Mouse (Mus musculus) lung, embryonic 14.5 days (tissue): ENCODE measurements around the gene Eps8l3. TPM values are rescaled to one million over a fixed set of nuclear protein-coding genes. Genes with fewer than 3 reads are reported as not detected.

Source experiments
- ATAC-seq: fragments of 200-750 bp; cut with Nextera tagmentation; 2 replicates; pipeline ENCODE4 v1.8.0; 2017; ENCODE audit warnings: mild to moderate bottlenecking, moderate TSS enrichment, moderate library complexity; ENCODE audit not compliant: insufficient read depth
- DNase-seq: peaks from one replicate; pipeline ENCODE4 v3.0.0-alpha.2; 2015
- H3K27ac ChIP-seq: fragments of 300-500 bp; sonication (generic); 2 replicates; pipeline ENCODE4 v1.5.1; 2014; ENCODE audit warnings: low read depth, mild to moderate bottlenecking, moderate library complexity
- H3K27me3 ChIP-seq: fragments of 300-500 bp; sonication (generic); 2 replicates; pipeline ENCODE4 v1.6.1; 2014; ENCODE audit warnings: low read length, control low read depth; ENCODE audit not compliant: insufficient read depth
- H3K36me3 ChIP-seq: fragments of 300-500 bp; sonication (generic); 2 replicates; pipeline ENCODE4 v1.6.1; 2014; ENCODE audit warnings: control low read depth; ENCODE audit not compliant: insufficient read depth
- H3K4me1 ChIP-seq: fragments of 300-500 bp; sonication (generic); 2 replicates; pipeline ENCODE4 v1.6.1; 2014; ENCODE audit warnings: antibody characterized with exemption, control low read depth; ENCODE audit not compliant: insufficient read depth
- H3K4me2 ChIP-seq: fragments of 300-500 bp; sonication (generic); 2 replicates; pipeline ENCODE4 v1.6.1; 2014; ENCODE audit warnings: mild to moderate bottlenecking
- H3K4me3 ChIP-seq: fragments of 300-500 bp; sonication (generic); 2 replicates; pipeline ENCODE4 v1.5.1; 2014; ENCODE audit warnings: low read depth, low read length
- H3K9ac ChIP-seq: fragments of 300-500 bp; sonication (generic); 2 replicates; pipeline ENCODE4 v1.6.1; 2014
- H3K9me3 ChIP-seq: fragments of 300-500 bp; sonication (generic); 2 replicates; pipeline ENCODE4 v1.6.1; 2016; ENCODE audit warnings: low read depth, low read length, control low read depth
- CTCF ChIP-seq: IDR thresholded peaks from 2 replicates; pipeline ENCODE4 v1.5.1; 2016; ENCODE audit warnings: antibody characterized with exemption, low read depth
- WGBS: fragments of 180-500 bp; shearing (Covaris S2); extraction: QIAGEN DNeasy Blood & Tissue Kit; methylation state at CpG from one replicate; pipeline ENCODE4 v1.1.7; 2014; 5-methylcytosine and 5-hydroxymethylcytosine counted together
- polyA plus RNA-seq: library from polyadenylated mRNA; unstranded; fragments of >200 nt; fragmentation: Nextera tagmentation; extraction: Ambion mirVana; gene quantifications from 2 replicates; pipeline ENCODE4 v1.2.1, GENCODE M21; 2014

Gene Eps8l3
- polyA plus RNA-seq = not detected in 2 replicates

GRCm38 (mm10) chr3:107877005-107877404 is at the start of gene Eps8l3:
Gene Eps8l3 (plus strand): TSS chr3:107877229.
- Histone ChIP-seq H3K4me2 (no peak within 1 kb of the TSS), H3K27me3 (no peaks in the 10 kb centered on the region), H3K4me3 (no peak within 1 kb of the TSS), H3K36me3 (no peaks in the 10 kb centered on the region), H3K4me1 (no peaks in the 10 kb centered on the region), H3K9ac (no peak within 1 kb of the TSS), H3K27ac (no peak within 1 kb of the TSS), H3K9me3 (no peaks in the 10 kb centered on the region)
- no peak for TF ChIP-seq CTCF
- ATAC-seq (no peak), DNase-seq (no peak)
- 82% methylated on average over 5 of the region's 5 CpGs for WGBS

GRCm38 (mm10) chr3:107827873-107828405 is 49.1 kb upstream of the Eps8l3 start:
- ATAC-seq = no peak
- 77% methylated on average over 10 of the region's 10 CpGs for whole genome bisulfite sequencing

GRCm38 (mm10) chr3:107828518-107828917 is 48.5 kb upstream of the Eps8l3 start:
- no peaks in the 10 kb centered on the region for H3K27me3 ChIP-seq
- no peaks in the 10 kb centered on the region; the same call in 1 of the 2 replicates for H3K4me1 ChIP-seq
- 30% methylated on average over 5 of the region's 5 CpGs for WGBS
- H3K4me3 ChIP-seq = no peak overlapping the region
- no peaks in the 10 kb centered on the region for H3K36me3 ChIP-seq
- 0 out of 2 replicates have a peak, but pooled peaks have one; percentile 10 for TF ChIP-seq CTCF
- no peak overlapping the region for H3K27ac ChIP-seq
- DNase-seq (no peak), ATAC-seq (no peak)
- no peak overlapping the region for H3K9ac ChIP-seq
- no peak overlapping the region for H3K4me2 ChIP-seq
- no peaks in the 10 kb centered on the region for H3K9me3 ChIP-seq

More at GRCm38 (mm10) chr3:107827873-107828405, 49.1 kb upstream of the Eps8l3 start:
- no peak overlapping the region for H3K27ac ChIP-seq
- no peak for DNase-seq
- no peak overlapping the region for H3K4me3 ChIP-seq
- H3K4me1 ChIP-seq = no peaks in the 10 kb centered on the region; the same call in 1 of the 2 replicates
- no peaks in the 10 kb centered on the region for H3K9me3 ChIP-seq
- H3K9ac ChIP-seq = no peak overlapping the region
- no peaks in the 10 kb centered on the region for H3K36me3 ChIP-seq
- no peak overlapping the region for H3K4me2 ChIP-seq
- TF ChIP-seq CTCF = no peak
- no peaks in the 10 kb centered on the region for H3K27me3 ChIP-seq

GRCm38 (mm10) chr3:107828997-107829396 is 48.0 kb upstream of the Eps8l3 start:
- Histone ChIP-seq H3K4me1 (no peaks in the 10 kb centered on the region; the same call in 1 of the 2 replicates), H3K4me2 (no peak overlapping the region), H3K27me3 (no peaks in the 10 kb centered on the region), H3K4me3 (no peak overlapping the region), H3K9me3 (no peaks in the 10 kb centered on the region), H3K9ac (no peak overlapping the region), H3K27ac (no peak overlapping the region), H3K36me3 (no peaks in the 10 kb centered on the region)
- ATAC-seq (no peak), DNase-seq (no peak)
- TF ChIP-seq CTCF = no peak
- WGBS = 77% methylated on average over 4 of the region's 4 CpGs

- Histone ChIP-seq H3K4me1 (no peaks in the 10 kb centered on the region; the same call in 1 of the 2 replicates), H3K36me3 (no peaks in the 10 kb centered on the region), H3K4me2 (no peak overlapping the region), H3K27me3 (no peaks in the 10 kb centered on the region), H3K27ac (no peak overlapping the region), H3K4me3 (no peak overlapping the region), H3K9me3 (no peaks in the 10 kb centered on the region), H3K9ac (no peak overlapping the region)
- no peak for TF ChIP-seq CTCF
- WGBS = 51% methylated on average over 14 of the region's 14 CpGs
- DNase-seq (peak; percentile 48), ATAC-seq (no peak)
Measured at GRCm38 (mm10) chr3:107829625-107830024, 47.4 kb upstream of the Eps8l3 start.

- H3K9me3 ChIP-seq = no peaks in the 10 kb centered on the region
- H3K4me3 ChIP-seq = no peak overlapping the region
- no peak overlapping the region for H3K4me2 ChIP-seq
- H3K36me3 ChIP-seq = no peaks in the 10 kb centered on the region
- WGBS = 56% methylated on average over 10 of the region's 10 CpGs
- no peak overlapping the region for H3K27ac ChIP-seq
- ATAC-seq (no peak), DNase-seq (no peak)
- TF ChIP-seq CTCF = no peak
- H3K4me1 ChIP-seq = no peaks in the 10 kb centered on the region; the same call in 1 of the 2 replicates
- no peak overlapping the region for H3K9ac ChIP-seq
- H3K27me3 ChIP-seq = no peaks in the 10 kb centered on the region
Measured at GRCm38 (mm10) chr3:107831875-107832554, 45.0 kb upstream of the Eps8l3 start.

GRCm38 (mm10) chr3:107832645-107833044 is 44.4 kb upstream of the Eps8l3 start:
- Histone ChIP-seq H3K4me2 (no peak overlapping the region), H3K4me3 (no peak overlapping the region), H3K9me3 (no peaks in the 10 kb centered on the region), H3K27me3 (no peaks in the 10 kb centered on the region), H3K4me1 (no peaks in the 10 kb centered on the region; the same call in 1 of the 2 replicates), H3K9ac (no peak overlapping the region), H3K36me3 (no peaks in the 10 kb centered on the region), H3K27ac (no peak overlapping the region)
- ATAC-seq (no peak), DNase-seq (no peak)
- 66% methylated on average over 6 of the region's 6 CpGs for WGBS
- no peak for TF ChIP-seq CTCF
